ENCODE assay signal across 26 mouse cellular contexts in the genomic region with DNA sequence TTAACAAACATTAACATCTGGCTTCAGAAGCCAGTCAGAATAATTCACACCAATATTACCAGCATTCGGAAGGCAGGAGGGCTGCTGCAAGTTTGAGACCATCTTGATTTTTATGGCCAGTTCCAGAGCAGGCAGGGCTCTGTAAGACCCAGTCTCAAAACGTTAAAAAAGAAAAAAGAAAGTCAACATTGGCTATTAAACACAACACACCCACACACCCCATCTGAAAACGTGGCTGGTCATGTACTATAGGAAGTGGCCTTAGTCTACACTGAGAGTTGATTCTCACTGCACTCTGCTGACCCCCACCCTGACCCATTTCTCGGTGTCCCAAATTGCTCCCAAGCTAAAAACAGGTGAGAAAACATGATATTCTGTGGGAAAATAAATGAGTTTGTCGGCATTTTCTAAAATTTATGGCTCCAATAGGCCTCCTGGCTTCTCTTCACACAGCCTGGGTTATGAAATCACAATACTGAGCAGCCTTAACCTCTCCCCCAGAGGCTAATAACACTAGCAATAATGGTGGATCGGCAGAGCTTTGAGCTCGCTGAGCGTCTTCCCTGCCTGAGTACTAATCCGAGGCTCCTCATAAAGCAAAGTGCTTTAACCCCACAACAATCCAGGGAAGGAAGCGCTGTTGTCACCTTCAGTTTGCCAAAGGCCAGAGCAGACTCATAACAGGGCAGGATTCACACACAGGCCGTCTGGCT.
DNase-seq lines count a peak whose midpoint lies in the region; ATAC-seq and TF ChIP-seq lines count a peak whose summit lies in the region.
"Had no signal": no experiment of that assay in that cellular context is flagged by ENCODE, and none has a peak within 500 bp of the region (broad histone marks: within the 10 kb centered on the region; RNA-seq: fewer than 3 reads in every experiment).

No protein-coding gene starts in this region.

- H3K27ac ChIP-seq in hindbrain, embryonic 12.5 days = peak overlapping the region; percentile 71; the same call in 1 of the 2 replicates
- H3K27ac ChIP-seq in hindbrain, embryonic 16.5 days (ENCODE audit: low read depth, low read length) = no peak overlapping the region
- H3K27ac ChIP-seq in neural tube, embryonic 12.5 days = 0 out of 2 replicates have a peak overlapping the region, but pooled peaks have one; percentile 46
- H3K27ac ChIP-seq in heart, adult 2 months = no peak overlapping the region
- H3K27ac ChIP-seq: forebrain, embryonic 13.5 days; heart, embryonic 13.5 days; kidney, embryonic 15.5 days; lung, embryonic 15.5 days; midbrain, embryonic 12.5 days; stomach, embryonic 15.5 days had no signal

- no peaks in the 10 kb centered on the region for H3K79me2 ChIP-seq in heart, adult 2 months (replicated peaks; ENCODE audit: control insufficient read depth, insufficient read depth, low read length)

- H3K4me1 ChIP-seq in hindbrain, embryonic 12.5 days = 0 out of 2 replicates have a peak, but pooled peaks cover 2% of the 10 kb centered on the region
- 0 out of 2 replicates have a peak, but pooled peaks cover 2% of the 10 kb centered on the region for H3K4me1 ChIP-seq in hindbrain, embryonic 16.5 days (ENCODE audit: control insufficient read depth, insufficient read depth, low read depth, low read length)
- H3K4me1 ChIP-seq in neural tube, embryonic 12.5 days = peaks cover 26% of the 10 kb centered on the region
- H3K4me1 ChIP-seq in heart, adult 2 months (ENCODE audit: control insufficient read depth, insufficient read depth, low read length) = no peaks in the 10 kb centered on the region
- H3K4me1 ChIP-seq: heart, embryonic 13.5 days; lung, embryonic 15.5 days; stomach, embryonic 15.5 days had no signal

- no peak overlapping the region for H3K9ac ChIP-seq in hindbrain, embryonic 12.5 days
- H3K9ac ChIP-seq in hindbrain, embryonic 16.5 days (ENCODE audit: low read depth, low read length) = no peak overlapping the region
- no peak overlapping the region for H3K9ac ChIP-seq in neural tube, embryonic 12.5 days
- H3K9ac ChIP-seq in heart, adult 2 months (ENCODE audit: low read depth, low read length) = no peak overlapping the region
- H3K9ac ChIP-seq: forebrain, embryonic 13.5 days; heart, embryonic 13.5 days; kidney, embryonic 15.5 days; lung, embryonic 15.5 days; midbrain, embryonic 12.5 days; stomach, embryonic 15.5 days had no signal

- intact Hi-C loops in heart, adult 2 months (cut with DNase I) = no loop called here

- ATAC-seq in hindbrain, embryonic 12.5 days (ENCODE audit: low FRiP score) = no peak
- ATAC-seq in hindbrain, embryonic 16.5 days = no peak
- no peak for ATAC-seq in neural tube, embryonic 12.5 days (ENCODE audit: low FRiP score, low read depth)
- ATAC-seq: forebrain, embryonic 13.5 days; Patski had no signal

- no peaks in the 10 kb centered on the region for H3K27me3 ChIP-seq in hindbrain, embryonic 12.5 days
- H3K27me3 ChIP-seq in hindbrain, embryonic 16.5 days (replicated peaks; ENCODE audit: control insufficient read depth, insufficient read depth, low read length) = no peaks in the 10 kb centered on the region
- H3K27me3 ChIP-seq in neural tube, embryonic 12.5 days (replicated peaks) = no peaks in the 10 kb centered on the region
- H3K27me3 ChIP-seq in heart, adult 2 months (ENCODE audit: control insufficient read depth, insufficient read depth, low read length) = no peaks in the 10 kb centered on the region
- H3K27me3 ChIP-seq: forebrain, embryonic 13.5 days; heart, embryonic 13.5 days; kidney, embryonic 15.5 days; lung, embryonic 15.5 days; midbrain, embryonic 12.5 days; stomach, embryonic 15.5 days had no signal

- H3K9me3 ChIP-seq in hindbrain, embryonic 12.5 days (replicated peaks) = no peaks in the 10 kb centered on the region
- H3K9me3 ChIP-seq in hindbrain, embryonic 16.5 days (ENCODE audit: control insufficient read depth, low read length) = no peaks in the 10 kb centered on the region
- no peaks in the 10 kb centered on the region for H3K9me3 ChIP-seq in neural tube, embryonic 12.5 days
- H3K9me3 ChIP-seq: forebrain, embryonic 13.5 days; heart, embryonic 13.5 days; kidney, embryonic 15.5 days; lung, embryonic 15.5 days; midbrain, embryonic 12.5 days; stomach, embryonic 15.5 days had no signal

- H3K4me3 ChIP-seq in hindbrain, embryonic 12.5 days = no peak overlapping the region
- H3K4me3 ChIP-seq in hindbrain, embryonic 16.5 days (ENCODE audit: low read length) = no peak overlapping the region
- no peak overlapping the region for H3K4me3 ChIP-seq in neural tube, embryonic 12.5 days
- H3K4me3 ChIP-seq in heart, adult 2 months = no peak overlapping the region
- H3K4me3 ChIP-seq: forebrain, embryonic 13.5 days; heart, embryonic 13.5 days; kidney, embryonic 15.5 days; lung, embryonic 15.5 days; midbrain, embryonic 12.5 days; stomach, embryonic 15.5 days had no signal

- TF ChIP-seq POLR2A in heart, adult 2 months (IDR thresholded peaks at IDR 0.05; ENCODE audit: insufficient read depth, low read depth, low read length) = no peak

- DNase-seq in adipocyte (ENCODE audit: low spot score) = peak; percentile 2
- DNase-seq in gonadal fat pad, adult 2 months (ENCODE audit: low read depth) = peak; percentile 37
- DNase-seq in urinary bladder, postnatal 10 days (ENCODE audit: low spot score) = no peak
- no peak for DNase-seq in heart, adult 2 months
- no peak for DNase-seq in frontal cortex, postnatal 14 days (ENCODE audit: low spot score in 2 of 2)
- DNase-seq: adrenal gland, postnatal 36 days; cerebellum, adult 11 months; cerebellum, adult 9-10 months; cerebellum, postnatal 36 days; gastrocnemius, postnatal 25 days; heart, postnatal 10 days; kidney, adult 18-20 months; kidney, postnatal 36 days; layer of hippocampus, postnatal 36 days; left cerebral cortex, postnatal 4 days; lung, postnatal 36 days had no signal

- no peak for TF ChIP-seq EP300 in heart, adult 2 months (IDR thresholded peaks at IDR 0.05; ENCODE audit: insufficient read depth, low read depth, low read length)

- no peak for TF ChIP-seq CTCF in heart, adult 2 months (IDR thresholded peaks at IDR 0.05)

- H3K4me2 ChIP-seq in hindbrain, embryonic 12.5 days (replicated peaks) = no peak overlapping the region
- H3K4me2 ChIP-seq in hindbrain, embryonic 16.5 days (ENCODE audit: low read length) = no peak overlapping the region
- no peak overlapping the region for H3K4me2 ChIP-seq in neural tube, embryonic 12.5 days (replicated peaks)
- H3K4me2 ChIP-seq: forebrain, embryonic 13.5 days; heart, embryonic 13.5 days; kidney, embryonic 15.5 days; lung, embryonic 15.5 days; midbrain, embryonic 12.5 days; stomach, embryonic 15.5 days had no signal

- H3K36me3 ChIP-seq in hindbrain, embryonic 12.5 days = no peaks in the 10 kb centered on the region
- H3K36me3 ChIP-seq in hindbrain, embryonic 16.5 days (ENCODE audit: control insufficient read depth, insufficient read depth, low read length) = no peaks in the 10 kb centered on the region
- H3K36me3 ChIP-seq in neural tube, embryonic 12.5 days = no peaks in the 10 kb centered on the region
- no peaks in the 10 kb centered on the region for H3K36me3 ChIP-seq in heart, adult 2 months (ENCODE audit: control insufficient read depth, insufficient read depth, low read length)
- H3K36me3 ChIP-seq: heart, embryonic 13.5 days; kidney, embryonic 15.5 days; lung, embryonic 15.5 days; midbrain, embryonic 12.5 days; stomach, embryonic 15.5 days had no signal

- WGBS in hindbrain, embryonic 12.5 days = 82% methylated on average over 11 of the region's 11 CpGs
- 69% methylated on average over 11 of the region's 11 CpGs for WGBS in hindbrain, embryonic 16.5 days
- WGBS in neural tube, embryonic 12.5 days = 45% methylated on average over 11 of the region's 11 CpGs
- WGBS in heart, adult 2 months = 74% methylated on average over 11 of the region's 11 CpGs

Comparison
In these comparisons a context has a peak if more than half of its experiments do, and no peak if none do; other contexts are left out.
1. H3K27ac ChIP-seq: peak in hindbrain, embryonic 12.5 days (single experiment) and neural tube, embryonic 12.5 days (single experiment); none in hindbrain, embryonic 16.5 days (single experiment) and heart, adult 2 months (single experiment).
2. DNase-seq: peak in adipocyte (single experiment) and gonadal fat pad, adult 2 months (single experiment); none in urinary bladder, postnatal 10 days (single experiment), heart, adult 2 months (0 of 2) and frontal cortex, postnatal 14 days (0 of 2).